Mouse (Mus musculus) CD8-positive naive resting alpha-beta T cell, adult 2 months (primary cell): ENCODE measurements at regions not wholly inside any gene's neighbourhood (a gene's known extent, or its start where the extent isn't known, plus 50 kb on each side); places are given as distances from the start of the nearest gene placed in this dataset.

Source experiments
- DNase-seq, 2 experiments: peaks; one replicate each; pipeline ENCODE4 v3.0.0; 2022; ENCODE audit warnings: low read depth in 2 of 2, low spot score in 2 of 2

- DNase-seq, result no peak
Measured at GRCm38 (mm10) chr4:12770131-12770780, 598.4 kb upstream of the Fam92a start.

GRCm38 (mm10) chr4:12769092-12769491, 597.3 kb upstream of the Fam92a start:
- no peak for DNase-seq

- no peak for DNase-seq
Measured at GRCm38 (mm10) chr4:12766763-12767162, 594.9 kb upstream of the Fam92a start.

DNA sequence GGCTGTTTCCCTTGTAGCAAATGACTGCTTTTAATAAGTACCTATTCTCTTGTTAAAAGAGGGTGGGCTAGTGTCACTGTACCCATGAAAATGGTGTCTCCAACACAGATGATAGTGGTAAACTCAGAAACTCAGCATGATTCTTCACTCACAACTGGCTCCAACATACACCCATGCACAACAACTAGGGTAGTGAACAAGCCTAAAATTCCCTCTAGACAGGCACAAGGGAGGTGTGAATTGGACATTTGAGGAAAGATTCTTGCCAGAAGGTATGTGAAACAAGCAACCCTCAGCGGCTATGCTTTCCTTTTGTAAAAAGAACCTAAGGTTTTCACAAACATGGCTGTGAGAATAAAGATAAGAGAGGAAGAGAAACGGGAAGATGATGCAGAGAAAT, 579.0 kb upstream of the Fam92a start:
- no peak for DNase-seq

DNA sequence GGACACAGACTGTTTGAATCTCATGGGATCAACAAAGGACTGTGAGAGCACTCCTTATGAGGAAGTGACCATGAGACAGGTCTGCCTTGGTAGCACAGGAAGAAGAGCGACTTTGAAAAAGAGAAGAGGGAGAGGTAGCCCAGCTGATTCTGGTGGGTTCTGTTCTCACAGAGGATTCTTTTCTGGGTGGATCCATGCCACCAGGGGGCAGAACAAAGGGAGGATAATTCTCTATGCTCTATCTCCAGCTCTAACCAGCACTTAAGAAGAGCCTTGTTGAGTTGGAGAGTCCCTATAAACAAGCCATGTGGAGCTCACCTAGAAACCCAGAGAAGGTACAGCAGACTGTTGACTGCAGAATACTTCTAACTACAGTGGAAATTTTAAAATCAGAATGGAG, 578.1 kb upstream of the Fam92a start:
- DNase-seq, result no peak

DNA sequence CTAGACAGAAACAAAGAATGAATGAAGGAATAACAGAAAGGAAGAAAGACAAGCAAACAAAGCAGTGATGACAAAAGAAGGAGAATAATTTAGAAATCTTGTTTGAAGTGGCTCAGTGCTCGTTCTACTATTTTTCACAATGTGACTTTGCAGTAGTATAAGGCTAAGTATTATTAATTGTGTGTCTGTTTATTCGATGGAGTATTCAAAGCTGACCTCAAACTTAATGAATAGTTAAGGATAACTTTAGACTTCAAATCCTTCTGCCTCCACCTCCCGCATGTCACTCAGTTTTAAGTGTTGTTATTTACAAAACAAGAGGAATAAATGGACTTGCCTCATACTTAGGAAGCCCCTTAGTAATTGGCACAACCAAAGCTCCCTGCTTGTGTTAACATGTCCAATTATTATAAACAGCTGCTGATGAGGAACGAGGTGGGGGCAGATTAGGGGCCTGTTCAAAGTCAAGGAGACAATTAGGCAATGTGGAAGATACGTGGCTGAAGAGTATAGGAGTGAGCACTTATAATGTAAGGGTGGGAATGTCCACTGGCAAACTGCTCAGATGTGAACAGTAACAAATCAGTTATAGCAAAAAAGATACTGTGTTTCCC, 572.0 kb upstream of the Fam92a start:
- no peak for DNase-seq

DNA sequence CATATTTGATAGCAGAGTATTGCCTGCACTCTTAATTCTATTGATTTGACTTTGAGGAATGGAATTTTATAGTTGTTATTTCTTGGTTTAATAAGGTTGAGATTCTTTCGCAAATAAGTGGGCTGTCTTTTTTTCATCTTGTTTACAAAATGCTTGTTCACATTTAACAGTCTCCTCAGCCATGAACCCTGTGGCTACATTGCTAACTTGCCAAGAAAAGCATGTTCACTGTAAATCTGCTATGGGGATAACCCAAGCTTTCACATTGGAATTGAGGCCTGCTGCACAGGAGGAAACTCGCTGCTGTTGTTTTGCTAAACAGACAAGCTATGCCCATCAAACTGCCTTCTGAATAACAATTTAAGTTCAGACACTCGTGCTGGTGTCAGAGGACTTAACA, 564.6 kb upstream of the Fam92a start:
- no peak for DNase-seq

DNA sequence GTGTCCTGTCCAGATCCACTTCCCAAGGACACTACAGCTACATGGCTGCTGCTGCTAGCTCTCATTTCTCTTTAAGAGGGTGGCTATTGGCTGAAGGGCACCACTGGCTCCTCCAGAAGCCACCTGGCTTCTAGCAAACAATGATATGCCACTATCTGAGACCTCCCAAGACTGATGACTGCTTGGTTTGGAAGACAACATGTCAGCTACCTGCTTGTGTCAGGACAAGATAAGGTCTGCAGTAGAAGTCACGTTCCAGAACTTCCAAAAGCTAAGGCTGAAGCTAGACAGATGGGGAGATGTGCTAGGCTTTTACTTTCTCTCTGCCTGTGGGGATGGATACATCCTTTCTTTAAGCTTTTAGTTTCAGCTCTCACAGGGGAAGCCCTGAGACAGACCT, 528.4 kb upstream of the Fam92a start:
- DNase-seq, result no peak

DNA sequence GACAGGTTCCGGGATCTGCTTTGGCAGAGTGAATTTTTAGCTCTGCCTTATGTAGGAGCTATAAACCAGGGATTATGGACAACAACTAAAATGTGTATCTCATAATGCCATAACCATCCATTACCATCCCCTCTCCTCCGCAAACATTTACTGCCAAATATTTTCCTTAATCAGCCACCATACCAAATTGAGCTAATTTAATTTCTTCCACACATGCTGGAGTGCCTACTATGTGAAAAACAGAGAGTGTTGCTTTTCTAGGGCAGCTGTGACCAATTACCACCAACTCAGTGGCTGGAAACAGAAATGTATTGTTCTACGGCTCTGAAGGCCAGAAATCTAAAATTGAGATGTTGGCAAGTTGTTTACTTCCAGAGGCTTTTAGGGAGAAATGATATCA, 506.0 kb upstream of the Fam92a start:
- DNase-seq, result no peak

- DNase-seq, result no peak
Measured at GRCm38 (mm10) chr4:12671399-12671798, 499.6 kb upstream of the Fam92a start.

DNA sequence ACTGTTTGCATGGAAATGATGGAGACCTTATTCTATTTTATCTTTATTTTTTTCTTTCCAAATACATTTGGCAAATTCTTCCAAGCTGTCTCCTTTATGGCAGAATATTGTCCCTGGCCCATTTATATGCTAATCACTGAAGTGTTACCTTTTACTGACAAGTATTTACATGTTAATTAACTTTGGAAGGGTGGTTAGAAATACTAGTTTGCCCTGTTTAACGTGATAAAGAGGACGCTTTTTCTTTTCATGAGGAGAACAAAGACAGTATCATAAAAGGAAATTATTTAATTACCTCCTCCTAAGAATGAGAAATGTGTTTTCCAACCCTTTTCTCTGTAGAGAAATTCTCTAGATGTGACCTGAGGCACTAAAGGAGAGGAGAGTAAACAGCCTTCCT, 491.4 kb upstream of the Fam92a start:
- DNase-seq, result no peak

DNA sequence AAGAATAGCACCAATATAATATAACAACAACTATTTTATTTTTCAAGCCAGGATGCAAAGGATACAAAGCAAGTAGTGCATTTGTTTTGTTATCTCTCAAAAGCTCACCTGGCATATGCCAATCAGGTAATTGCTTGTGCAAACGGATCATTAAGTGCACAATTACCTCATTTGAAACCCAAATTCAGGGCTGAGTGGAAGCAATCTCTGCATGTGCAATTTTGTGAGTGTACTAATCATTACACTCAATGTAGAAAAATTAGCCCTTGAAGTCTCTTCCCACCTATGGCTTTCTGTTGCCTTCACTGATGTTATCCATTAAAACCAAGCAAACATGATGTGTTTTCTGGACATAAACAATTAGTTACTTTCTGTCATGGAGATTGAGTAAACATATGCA, 490.9 kb upstream of the Fam92a start:
- DNase-seq, result no peak

GRCm38 (mm10) chr4:12659084-12659483, 487.3 kb upstream of the Fam92a start:
- no peak for DNase-seq

DNA sequence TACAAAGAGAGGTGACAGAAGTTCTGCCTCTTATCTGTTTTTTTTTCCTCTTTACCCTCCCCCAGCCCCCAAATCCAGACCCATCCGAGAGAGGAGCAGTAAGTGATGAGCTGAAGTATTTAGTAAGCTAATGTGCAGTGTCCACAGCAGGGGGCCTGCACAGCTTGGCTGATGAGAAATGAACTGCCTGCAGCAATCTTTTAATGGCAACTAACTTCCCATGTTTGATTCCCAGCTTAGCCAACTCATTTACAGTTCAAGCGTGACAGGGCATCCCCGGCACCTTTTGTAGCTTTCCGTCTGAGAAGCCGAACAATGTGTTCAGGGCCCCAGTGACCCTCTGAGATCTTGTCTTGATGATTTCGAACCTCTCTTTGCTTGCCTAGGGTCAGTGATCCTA, 486.8 kb upstream of the Fam92a start:
- no peak for DNase-seq

- DNase-seq, result no peak
Measured at GRCm38 (mm10) chr4:12657820-12658219, 486.0 kb upstream of the Fam92a start.

- no peak for DNase-seq
Measured at GRCm38 (mm10) chr4:12656924-12657603, 485.2 kb upstream of the Fam92a start.

GRCm38 (mm10) chr4:12655457-12656228, 483.8 kb upstream of the Fam92a start:
- DNase-seq, result no peak

GRCm38 (mm10) chr4:12654568-12655456, 483.0 kb upstream of the Fam92a start:
- DNase-seq, result no peak

DNA sequence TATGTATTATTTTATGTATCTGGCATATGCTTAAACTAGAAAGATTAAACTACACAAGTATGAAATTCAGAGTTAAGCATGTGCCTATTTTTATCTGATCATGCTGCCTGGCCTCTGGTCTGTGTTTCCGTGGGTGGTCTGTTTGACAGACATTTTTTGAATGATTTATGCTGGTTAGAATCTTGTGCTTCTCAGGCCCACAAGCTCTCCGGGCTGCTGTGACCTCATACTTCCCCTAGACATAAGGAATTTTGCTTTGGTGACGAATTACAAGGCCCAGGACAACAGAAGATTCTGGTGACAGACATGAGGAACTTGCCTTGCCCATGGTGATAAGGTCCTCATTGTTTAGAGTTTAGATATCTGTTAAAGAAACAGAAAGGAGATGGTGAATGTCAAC, 475.9 kb upstream of the Fam92a start:
- no peak for DNase-seq

DNA sequence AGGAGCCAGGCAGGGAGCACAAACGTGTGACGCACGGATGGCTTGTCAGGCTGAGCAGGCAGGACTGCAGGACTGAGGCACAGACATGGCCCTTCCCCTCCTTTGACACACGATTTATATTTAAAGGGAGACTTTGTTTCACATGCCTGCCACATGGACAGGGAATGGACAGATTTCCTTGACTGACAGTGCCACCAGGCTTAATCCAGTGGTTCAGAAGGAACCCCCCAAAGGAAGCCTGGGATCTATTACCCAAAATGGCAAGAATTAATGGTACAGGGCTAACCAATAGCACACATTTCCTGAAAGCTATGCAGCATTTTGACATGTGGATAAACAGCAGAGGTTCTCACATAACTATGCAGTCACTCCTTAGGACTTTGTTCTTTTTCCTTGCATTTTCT, 470.7 kb upstream of the Fam92a start:
- DNase-seq, result no peak

- DNase-seq, result no peak
Measured at GRCm38 (mm10) chr4:12629375-12629821, 457.6 kb upstream of the Fam92a start.
